Mouse (Mus musculus): ENCODE results near the gene Fnd3c2. TPM values are rescaled to one million over a fixed set of nuclear protein-coding genes. Genes with fewer than 3 reads are reported as not detected.
A peak's percentile ranks its signal among the peaks of the same experiment; 100 is the strongest.
"Not testable (repeated sequence)": the region's sequence is repeated elsewhere in the genome, so short reads cannot be mapped to it uniquely, and the experiment has no call there.

Gene Fnd3c2
- not detected in 2 replicates for polyA plus RNA-seq (2015; fragmentation: Nextera tagmentation; extraction: Ambion mirVana)

DNA sequence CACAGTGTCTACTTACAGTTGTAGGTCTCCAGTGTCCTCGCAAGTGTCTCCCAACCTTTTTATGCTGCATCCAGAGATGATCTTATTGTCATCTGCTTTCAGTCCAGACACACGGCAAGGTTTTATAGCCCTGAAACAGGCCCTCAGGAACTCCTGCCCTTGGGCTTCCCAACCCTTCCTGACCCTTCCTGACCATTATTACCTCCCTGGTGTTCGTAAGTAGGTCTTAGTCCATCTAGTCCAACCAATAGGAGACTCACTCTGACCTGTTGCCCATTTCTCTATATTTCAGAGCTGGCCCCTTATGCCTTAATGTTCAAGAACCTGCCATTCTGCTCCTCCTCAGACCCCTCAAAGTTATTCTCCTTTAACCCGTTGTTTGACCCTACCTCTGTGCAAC lies at the start of gene Fnd3c2:
Gene Fnd3c2, minus strand, starts transcription at position 101 of the 400 bp plus-strand sequence.
- Histone ChIP-seq H3K27me3 (replicated peaks) (no peaks in the 10 kb centered on the region), H3K4me3 (replicated peaks) (no peak within 1 kb of the TSS), H3K9ac (no peak within 1 kb of the TSS), H3K4me1 (replicated peaks) (no peaks in the 10 kb centered on the region), H3K36me3 (no peaks in the 10 kb centered on the region), H3K9me3 (no peaks in the 10 kb centered on the region), H3K27ac (no peak within 1 kb of the TSS), H3K4me2 (replicated peaks) (no peak within 1 kb of the TSS)
- 89% methylated on average over 4 of the region's 4 CpGs for WGBS
- ATAC-seq = no peak

DNA sequence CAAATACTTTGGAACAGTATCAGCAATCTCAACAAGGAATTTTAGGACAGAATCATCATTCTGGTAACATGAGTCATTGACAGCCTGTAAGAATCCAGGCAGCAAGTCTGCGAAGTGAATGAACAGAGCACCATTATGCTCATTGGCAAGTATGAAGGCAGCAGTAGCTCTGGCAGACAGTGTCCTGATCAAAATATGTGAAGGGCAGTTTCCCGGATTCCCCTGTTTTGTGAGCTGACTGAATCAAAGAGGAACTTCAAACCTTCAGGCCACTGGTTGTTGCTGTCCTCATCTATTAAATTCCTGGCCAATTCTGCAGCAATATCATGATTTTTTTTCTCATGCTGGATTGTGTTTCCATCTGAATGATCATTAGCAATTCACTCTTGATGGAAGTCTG lies 29.3 kb upstream of the Fnd3c2 start:
- Histone ChIP-seq H3K27ac (no peak overlapping the region), H3K4me1 (replicated peaks) (no peaks in the 10 kb centered on the region), H3K9me3 (no peaks in the 10 kb centered on the region), H3K4me2 (replicated peaks) (no peak overlapping the region), H3K36me3 (no peaks in the 10 kb centered on the region), H3K27me3 (replicated peaks) (no peaks in the 10 kb centered on the region), H3K9ac (no peak overlapping the region), H3K4me3 (replicated peaks) (no peak overlapping the region)
- WGBS = 86% methylated on average over 2 of the region's 2 CpGs
- ATAC-seq = no peak

DNA sequence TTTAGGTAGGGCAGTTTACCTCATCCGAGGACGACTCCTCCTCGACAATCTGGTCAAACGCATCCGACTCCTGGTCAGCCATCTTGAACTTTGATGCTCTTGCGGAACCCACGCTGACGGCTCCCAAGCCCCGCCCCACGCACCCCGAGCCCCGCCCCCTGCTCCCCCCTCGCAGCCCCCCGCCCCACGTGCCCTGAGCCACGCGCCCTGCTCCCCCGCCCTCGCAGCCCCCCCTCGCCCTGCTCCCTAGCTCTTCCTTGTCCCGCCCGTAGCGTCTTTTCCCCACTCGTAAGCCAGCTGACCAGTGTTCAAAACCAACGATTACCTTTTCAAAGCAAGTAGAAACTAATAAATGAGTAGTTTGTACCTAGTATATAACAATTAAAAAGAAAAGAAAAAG lies 34.1 kb downstream of the Fnd3c2 start, which contains the start of gene Taf9b:
Gene Taf9b, minus strand, starts transcription at position 101 of the 400 bp plus-strand sequence.
- Histone ChIP-seq H3K27me3 (replicated peaks) (no peaks in the 10 kb centered on the region), H3K27ac (no peak within 1 kb of the TSS), H3K4me1 (replicated peaks) (no peaks in the 10 kb centered on the region), H3K4me3 (replicated peaks) (peak within 1 kb of the TSS; percentile 57; the same call in 1 of the 2 replicates), H3K9me3 (no peaks in the 10 kb centered on the region), H3K4me2 (replicated peaks) (peak within 1 kb of the TSS; percentile 58), H3K36me3 (no peaks in the 10 kb centered on the region), H3K9ac (no peak within 1 kb of the TSS)
- 85% methylated on average over 25 of the region's 25 CpGs for WGBS
- ATAC-seq = no peak

DNA sequence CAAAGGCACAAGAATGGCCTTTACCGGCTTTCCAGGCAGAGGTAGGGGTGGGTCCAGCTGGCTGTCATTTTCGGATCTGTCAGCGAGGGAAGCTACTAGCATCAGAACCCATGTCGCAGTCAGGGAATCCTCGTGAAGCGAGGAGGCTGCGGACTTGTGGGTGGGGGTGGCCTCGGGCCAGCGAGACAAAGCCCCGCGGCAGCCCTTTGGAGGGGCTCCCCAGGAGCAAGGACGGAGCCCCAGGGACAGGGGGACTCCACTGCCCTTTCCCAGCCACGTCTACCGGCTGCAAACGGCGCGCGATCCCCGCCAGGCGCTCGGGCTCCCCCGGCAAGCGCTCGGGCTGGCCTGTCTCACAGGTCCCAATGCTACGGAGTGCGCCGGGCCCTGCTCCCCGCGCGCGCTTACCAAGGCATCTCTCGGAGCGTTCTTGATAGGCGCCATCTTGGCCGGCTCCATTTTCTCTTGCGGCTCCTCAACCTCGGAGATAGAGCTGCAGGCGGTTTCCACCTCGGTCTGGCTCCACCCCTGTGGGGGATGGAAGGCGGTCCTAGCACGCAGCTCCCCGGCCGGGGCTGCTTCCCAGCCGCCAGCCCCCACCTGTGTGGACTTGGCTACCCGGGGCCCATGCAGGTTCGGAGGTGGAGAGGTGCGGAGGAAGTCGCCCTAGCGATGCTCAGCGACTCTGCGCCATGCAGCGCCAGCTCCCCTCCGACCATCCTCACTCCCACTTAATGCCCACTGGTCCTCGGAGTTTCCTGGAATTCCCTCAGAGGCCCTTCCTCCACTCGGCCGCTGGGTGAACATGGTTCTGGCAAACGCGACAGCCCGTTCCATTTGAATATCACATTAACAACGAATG lies 35.8 kb downstream of the Fnd3c2 start:
- Histone ChIP-seq H3K4me1 (replicated peaks) (no peaks in the 10 kb centered on the region), H3K27ac (peak overlapping the region; percentile 66), H3K4me2 (replicated peaks) (peak overlapping the region; percentile 58), H3K9me3 (no peaks in the 10 kb centered on the region), H3K9ac (peak overlapping the region; percentile 66), H3K27me3 (replicated peaks) (no peaks in the 10 kb centered on the region), H3K36me3 (no peaks in the 10 kb centered on the region), H3K4me3 (replicated peaks) (peak overlapping the region; percentile 57)
- peak; percentile 97 for ATAC-seq
- WGBS = 23% methylated on average over 60 of the region's 60 CpGs

DNA sequence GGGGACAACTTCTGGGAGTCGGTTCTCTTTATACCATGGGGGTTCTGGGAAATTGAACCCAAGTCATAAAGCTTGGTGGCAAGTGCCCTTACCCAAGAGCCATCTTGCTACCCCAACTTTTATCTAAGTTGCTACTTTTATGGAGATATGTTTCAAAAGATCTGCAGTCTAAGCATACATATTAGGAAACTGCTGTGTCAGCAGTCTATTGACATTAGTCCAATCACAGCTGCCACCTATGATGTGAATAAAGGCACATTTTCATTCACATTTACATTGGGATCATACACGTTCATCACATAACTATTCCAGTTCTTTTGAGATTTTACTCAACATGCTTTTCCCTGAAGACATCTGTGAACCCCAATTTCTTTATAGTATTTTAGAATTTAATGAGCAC lies 46.1 kb downstream of the Fnd3c2 start:
- no peak overlapping the region for H3K4me3 ChIP-seq (replicated peaks)
- no peak overlapping the region for H3K9ac ChIP-seq
- ATAC-seq = no peak
- no peak overlapping the region for H3K4me2 ChIP-seq (replicated peaks)
- H3K4me1 ChIP-seq (replicated peaks) = no peaks in the 10 kb centered on the region
- H3K27me3 ChIP-seq (replicated peaks) = no peaks in the 10 kb centered on the region
- no peak overlapping the region for H3K27ac ChIP-seq
- no peaks in the 10 kb centered on the region for H3K36me3 ChIP-seq
- H3K9me3 ChIP-seq = no peaks in the 10 kb centered on the region
- WGBS = 83% methylated on average over 2 of the region's 2 CpGs

DNA sequence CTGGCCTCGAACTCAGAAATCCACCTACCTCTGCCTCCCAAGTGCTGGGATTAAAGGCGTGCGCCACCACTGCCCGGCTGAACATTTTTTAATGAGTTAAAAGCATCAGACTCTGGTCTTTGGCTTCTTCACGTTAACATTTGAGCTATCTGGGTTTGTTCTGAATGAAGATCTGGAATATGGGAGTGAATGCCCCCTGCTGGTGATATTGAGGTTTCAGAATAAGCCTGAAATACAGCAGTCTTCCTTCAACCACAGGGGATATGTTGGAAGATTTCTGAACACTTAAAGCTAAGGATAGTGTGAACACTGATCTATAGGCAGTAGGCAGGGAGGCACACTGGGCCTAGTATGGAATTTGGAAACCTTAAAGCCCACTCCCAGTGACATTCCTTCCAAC lies 56.3 kb downstream of the Fnd3c2 start:
- WGBS = 84% methylated on average over 5 of the region's 5 CpGs
- no peaks in the 10 kb centered on the region for H3K36me3 ChIP-seq
- no peak overlapping the region for H3K4me2 ChIP-seq (replicated peaks)
- H3K27ac ChIP-seq = no peak overlapping the region
- no peak overlapping the region for H3K4me3 ChIP-seq (replicated peaks)
- H3K9ac ChIP-seq = no peak overlapping the region
- H3K9me3 ChIP-seq = no peaks in the 10 kb centered on the region
- ATAC-seq = no peak
- no peaks in the 10 kb centered on the region for H3K27me3 ChIP-seq (replicated peaks)
- no peaks in the 10 kb centered on the region for H3K4me1 ChIP-seq (replicated peaks)

DNA sequence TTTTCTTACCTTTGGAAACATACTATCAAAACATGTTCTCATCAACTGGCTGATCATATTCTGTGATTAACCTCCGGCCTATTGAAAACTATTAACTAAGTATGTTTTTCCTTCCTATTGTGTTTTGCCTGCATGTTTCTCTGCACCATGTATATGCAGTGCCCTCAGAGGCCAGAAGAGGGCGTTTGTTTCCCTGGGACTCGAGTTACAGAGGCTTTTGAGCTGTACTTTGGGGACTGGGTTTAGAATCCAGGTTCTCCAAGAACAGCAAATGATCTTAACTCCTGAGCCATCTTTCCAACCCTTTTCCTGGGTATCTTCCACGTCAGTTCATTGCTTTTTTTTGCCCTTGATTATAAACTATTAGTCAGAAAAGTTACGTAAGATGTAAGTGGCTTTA lies 57.9 kb downstream of the Fnd3c2 start:
- Histone ChIP-seq H3K27me3 (replicated peaks) (no peaks in the 10 kb centered on the region), H3K4me3 (replicated peaks) (no peak overlapping the region), H3K9ac (no peak overlapping the region), H3K4me1 (replicated peaks) (no peaks in the 10 kb centered on the region), H3K36me3 (no peaks in the 10 kb centered on the region), H3K9me3 (no peaks in the 10 kb centered on the region), H3K4me2 (replicated peaks) (no peak overlapping the region), H3K27ac (no peak overlapping the region)
- no peak for ATAC-seq
- WGBS = 63% methylated on average over 5 of the region's 5 CpGs

DNA sequence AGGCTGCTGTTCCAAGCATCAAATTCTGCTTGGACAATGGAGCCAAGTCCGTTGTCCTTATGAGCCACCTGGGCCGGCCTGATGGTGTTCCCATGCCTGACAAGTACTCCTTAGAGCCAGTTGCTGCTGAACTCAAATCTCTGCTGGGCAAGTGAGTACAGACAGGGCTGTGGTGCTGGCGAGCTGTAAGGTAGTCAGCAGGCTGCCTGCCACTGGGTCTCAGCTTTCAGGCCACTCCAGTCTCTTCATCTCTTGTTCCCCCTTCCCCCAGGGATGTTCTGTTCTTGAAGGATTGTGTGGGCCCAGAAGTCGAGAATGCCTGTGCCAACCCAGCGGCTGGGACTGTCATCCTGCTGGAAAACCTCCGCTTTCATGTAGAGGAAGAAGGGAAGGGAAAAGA lies 60.8 kb downstream of the Fnd3c2 start:
- WGBS = 82% methylated on average over 6 of the region's 6 CpGs
- H3K27ac ChIP-seq; H3K4me1 ChIP-seq (replicated peaks); ATAC-seq; H3K4me3 ChIP-seq (replicated peaks); H3K9ac ChIP-seq; H3K4me2 ChIP-seq (replicated peaks); H3K27me3 ChIP-seq (replicated peaks); H3K9me3 ChIP-seq; H3K36me3 ChIP-seq: not testable (repeated sequence)

DNA sequence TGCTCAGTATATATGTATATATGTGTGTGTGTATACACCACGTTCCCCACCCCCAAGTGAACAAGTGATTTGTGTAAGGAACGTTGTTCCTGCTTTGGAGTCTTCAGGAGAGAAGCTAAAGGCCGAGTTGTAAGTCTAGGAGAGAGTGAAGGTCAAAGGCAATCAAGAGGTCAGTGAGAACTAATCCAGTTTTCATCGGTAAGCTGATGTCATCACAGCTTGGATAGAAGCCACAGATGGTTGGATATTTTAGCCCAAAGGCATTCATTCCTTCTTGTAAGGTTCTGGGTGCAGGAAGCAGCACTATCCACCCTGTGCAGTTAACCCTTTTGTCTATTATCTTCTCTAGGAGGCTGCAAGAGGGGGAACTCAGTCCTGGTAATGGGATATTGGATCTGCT lies 65.1 kb downstream of the Fnd3c2 start:
- no peak for ATAC-seq
- H3K4me1 ChIP-seq (replicated peaks) = no peaks in the 10 kb centered on the region
- H3K27me3 ChIP-seq (replicated peaks) = no peaks in the 10 kb centered on the region
- no peaks in the 10 kb centered on the region for H3K36me3 ChIP-seq
- H3K4me3 ChIP-seq (replicated peaks) = peak overlapping the region; percentile 45; the same call in 1 of the 2 replicates
- WGBS = 40% methylated on average over 4 of the region's 4 CpGs
- H3K9ac ChIP-seq = no peak overlapping the region; the same call in 1 of the 2 replicates
- H3K9me3 ChIP-seq = no peaks in the 10 kb centered on the region
- H3K4me2 ChIP-seq (replicated peaks) = peak overlapping the region; percentile 58; the same call in 1 of the 2 replicates
- no peak overlapping the region for H3K27ac ChIP-seq

DNA sequence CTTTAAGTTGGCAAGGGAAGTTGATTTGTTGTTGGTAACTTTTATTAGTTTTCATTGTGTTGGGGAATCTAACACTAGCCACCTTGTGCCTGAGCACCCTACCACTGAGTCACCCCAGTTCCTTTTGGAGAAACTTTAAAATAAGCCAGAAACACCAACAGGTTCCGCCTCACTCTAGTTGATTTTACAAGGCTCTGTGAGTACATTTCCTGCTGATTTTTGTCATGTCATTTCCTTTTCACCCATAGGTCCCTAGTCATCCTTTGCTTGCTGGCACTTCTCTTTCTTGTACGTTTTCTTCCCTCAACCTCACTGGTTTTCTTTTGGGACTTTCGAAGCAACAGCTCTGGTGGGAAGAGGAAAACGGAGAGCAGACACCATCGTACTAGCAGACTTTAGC lies 65.8 kb downstream of the Fnd3c2 start:
- ATAC-seq = no peak
- WGBS = 58% methylated on average over 5 of the region's 5 CpGs
- Histone ChIP-seq H3K36me3 (no peaks in the 10 kb centered on the region), H3K27ac (no peak overlapping the region), H3K9ac (no peak overlapping the region), H3K27me3 (replicated peaks) (no peaks in the 10 kb centered on the region), H3K4me3 (replicated peaks) (peak overlapping the region; percentile 45), H3K9me3 (no peaks in the 10 kb centered on the region), H3K4me2 (replicated peaks) (peak overlapping the region; percentile 58), H3K4me1 (replicated peaks) (no peaks in the 10 kb centered on the region)

DNA sequence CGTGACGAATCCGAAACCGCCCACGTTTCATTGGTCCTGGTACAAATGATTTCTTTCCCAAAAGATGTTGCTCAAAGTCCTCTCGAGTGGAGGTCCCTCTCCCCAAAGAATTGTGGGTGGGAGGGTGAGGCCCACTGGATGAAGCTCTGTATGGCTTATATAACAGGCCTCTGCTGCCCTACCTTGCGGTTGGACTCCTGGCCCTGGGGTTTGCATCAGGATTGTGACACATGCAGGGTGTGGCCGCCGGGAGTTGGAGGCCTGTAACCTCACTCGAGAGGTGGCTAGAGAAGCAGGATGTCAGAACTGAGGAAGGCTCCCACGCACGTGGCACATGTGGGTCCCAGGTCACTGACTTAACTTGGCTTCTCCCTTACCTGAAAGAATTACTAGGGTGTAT lies 67.4 kb downstream of the Fnd3c2 start:
- Histone ChIP-seq H3K4me1 (replicated peaks) (no peaks in the 10 kb centered on the region), H3K4me3 (replicated peaks) (peak overlapping the region; percentile 45), H3K36me3 (no peaks in the 10 kb centered on the region), H3K9ac (peak overlapping the region; percentile 53), H3K27me3 (replicated peaks) (no peaks in the 10 kb centered on the region), H3K27ac (peak overlapping the region; percentile 74), H3K4me2 (replicated peaks) (peak overlapping the region; percentile 58), H3K9me3 (no peaks in the 10 kb centered on the region)
- WGBS = 23% methylated on average over 12 of the region's 12 CpGs
- ATAC-seq = peak; percentile 57

DNA sequence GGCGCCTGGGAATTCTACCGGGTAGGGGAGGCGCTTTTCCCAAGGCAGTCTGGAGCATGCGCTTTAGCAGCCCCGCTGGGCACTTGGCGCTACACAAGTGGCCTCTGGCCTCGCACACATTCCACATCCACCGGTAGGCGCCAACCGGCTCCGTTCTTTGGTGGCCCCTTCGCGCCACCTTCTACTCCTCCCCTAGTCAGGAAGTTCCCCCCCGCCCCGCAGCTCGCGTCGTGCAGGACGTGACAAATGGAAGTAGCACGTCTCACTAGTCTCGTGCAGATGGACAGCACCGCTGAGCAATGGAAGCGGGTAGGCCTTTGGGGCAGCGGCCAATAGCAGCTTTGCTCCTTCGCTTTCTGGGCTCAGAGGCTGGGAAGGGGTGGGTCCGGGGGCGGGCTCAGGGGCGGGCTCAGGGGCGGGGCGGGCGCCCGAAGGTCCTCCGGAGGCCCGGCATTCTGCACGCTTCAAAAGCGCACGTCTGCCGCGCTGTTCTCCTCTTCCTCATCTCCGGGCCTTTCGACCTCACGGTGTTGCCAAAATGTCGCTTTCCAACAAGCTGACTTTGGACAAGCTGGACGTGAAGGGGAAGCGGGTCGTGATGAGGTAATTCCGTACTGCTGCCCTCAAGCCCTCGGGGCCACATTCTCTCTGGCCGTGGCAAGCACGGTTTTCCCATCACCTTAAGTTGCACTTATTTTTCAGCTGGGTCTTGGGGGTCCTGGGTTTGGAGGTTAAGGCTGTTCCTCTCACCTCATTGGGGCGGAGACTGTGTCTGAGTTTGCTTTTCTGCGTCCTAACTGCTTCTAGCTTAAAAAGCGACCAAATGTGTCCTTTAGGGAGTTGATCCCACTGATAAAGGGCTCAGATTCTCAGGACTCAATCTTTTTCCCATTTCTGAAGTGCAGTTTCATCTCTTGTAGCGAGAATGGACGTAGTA lies 68.2 kb downstream of the Fnd3c2 start, which contains the start of gene Pgk1:
Gene Pgk1, plus strand, starts transcription at position 388 of the 937 bp plus-strand sequence.
- H3K9ac ChIP-seq = peak within 1 kb of the TSS; percentile 53
- no peaks in the 10 kb centered on the region for H3K36me3 ChIP-seq
- H3K4me2 ChIP-seq (replicated peaks) = peak within 1 kb of the TSS; percentile 58
- WGBS = 15% methylated on average over 55 of the region's 55 CpGs
- H3K27me3 ChIP-seq (replicated peaks) = no peaks in the 10 kb centered on the region
- H3K4me3 ChIP-seq (replicated peaks) = peak within 1 kb of the TSS; percentile 45
- peak within 1 kb of the TSS; percentile 81 for H3K27ac ChIP-seq
- no peaks in the 10 kb centered on the region for H3K9me3 ChIP-seq
- no peaks in the 10 kb centered on the region for H3K4me1 ChIP-seq (replicated peaks)
- ATAC-seq = peak; percentile 96

Data from intestine, embryonic 15.5 days (tissue).